Mouse (Mus musculus) forebrain, embryonic 14.5 days (tissue): ENCODE results near the gene Retnla. TPM values are rescaled to one million over a fixed set of nuclear protein-coding genes. Genes with fewer than 3 reads are reported as not detected.
"Not testable (repeated sequence)": the region's sequence is repeated elsewhere in the genome, so short reads cannot be mapped to it uniquely, and the experiment has no call there.

ENCODE experiments used
- ATAC-seq: fragments of 200-750 bp; cut with Nextera tagmentation; 2 replicates; pipeline ENCODE4 v1.8.0; 2017; ENCODE audit warnings: mild to moderate bottlenecking, moderate library complexity
- DNase-seq: peaks from one replicate; pipeline ENCODE4 v3.0.0-alpha.2; 2015; ENCODE audit warnings: low spot score
- H3K27ac ChIP-seq: fragments of 300-500 bp; sonication (generic); 2 replicates; pipeline ENCODE4 v1.5.1; 2014; ENCODE audit warnings: low read depth, mild to moderate bottlenecking, control low read depth, low read length, moderate library complexity
- H3K27me3 ChIP-seq: fragments of 300-500 bp; sonication (generic); replicated peaks from 2 replicates; pipeline ENCODE4 v1.6.1; 2014; ENCODE audit warnings: low read length, control low read depth, mixed read lengths; ENCODE audit not compliant: control insufficient read depth, insufficient read depth
- H3K36me3 ChIP-seq: fragments of 300-500 bp; sonication (generic); 2 replicates; pipeline ENCODE4 v1.6.1; 2014; ENCODE audit warnings: low read length, control low read depth; ENCODE audit not compliant: control insufficient read depth, insufficient read depth
- H3K4me1 ChIP-seq: fragments of 300-500 bp; sonication (generic); 2 replicates; pipeline ENCODE4 v1.6.1; 2014; ENCODE audit warnings: antibody characterized with exemption, low read length, control low read depth; ENCODE audit not compliant: control insufficient read depth, insufficient read depth
- H3K4me2 ChIP-seq: fragments of 300-500 bp; sonication (generic); 2 replicates; pipeline ENCODE4 v1.6.1; 2014; ENCODE audit warnings: mild to moderate bottlenecking, control low read depth, low read length
- H3K4me3 ChIP-seq: fragments of 300-500 bp; sonication (generic); 2 replicates; pipeline ENCODE4 v1.5.1; 2014; ENCODE audit warnings: low read depth, low read length, control low read depth
- H3K9ac ChIP-seq: fragments of 300-500 bp; sonication (generic); 2 replicates; pipeline ENCODE4 v1.6.1; 2014; ENCODE audit warnings: mild to moderate bottlenecking, low read length, control low read depth, moderate library complexity
- H3K9me3 ChIP-seq: fragments of 300-500 bp; sonication (generic); replicated peaks from 2 replicates; pipeline ENCODE4 v1.6.1; 2016; ENCODE audit warnings: low read length, control low read depth, mixed read lengths; ENCODE audit not compliant: control insufficient read depth
- WGBS: fragments of 180-500 bp; shearing (Covaris S2); extraction: QIAGEN DNeasy Blood & Tissue Kit; methylation state at CpG from one replicate; pipeline ENCODE4 v1.1.7; 2014; 5-methylcytosine and 5-hydroxymethylcytosine counted together
- polyA plus RNA-seq: library from polyadenylated mRNA; unstranded; fragments of >200 nt; fragmentation: Nextera tagmentation; extraction: Ambion mirVana; gene quantifications from 2 replicates; pipeline ENCODE4 v1.2.1, GENCODE M21; 2014

The Retnla gene
- polyA plus RNA-seq, 1 experiment from 2014 or later: not detected

DNA sequence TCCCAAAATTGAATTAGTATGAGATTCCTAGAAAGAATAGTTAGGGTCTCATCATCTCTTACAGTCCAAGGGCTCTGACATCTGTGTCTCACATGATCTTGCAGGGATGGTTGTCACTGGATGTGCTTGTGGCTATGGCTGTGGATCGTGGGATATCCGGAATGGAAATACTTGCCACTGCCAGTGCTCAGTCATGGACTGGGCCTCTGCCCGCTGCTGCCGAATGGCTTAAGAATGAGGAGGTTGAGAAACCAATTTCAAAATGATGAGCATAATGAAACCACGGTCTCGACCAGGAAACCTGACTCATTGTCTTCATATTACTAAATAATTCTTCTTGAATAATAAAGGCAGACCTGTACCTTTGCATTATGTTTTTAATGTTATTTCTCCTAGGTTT lies 23.8 kb upstream of the Retnla start:
- no peak overlapping the region for H3K4me2 ChIP-seq
- H3K9ac ChIP-seq: no peak overlapping the region
- no peak for ATAC-seq
- H3K4me3 ChIP-seq: no peak overlapping the region
- H3K27ac ChIP-seq: no peak overlapping the region
- no peak for DNase-seq
- H3K9me3 ChIP-seq: no peaks in the 10 kb centered on the region
- no peaks in the 10 kb centered on the region for H3K4me1 ChIP-seq
- WGBS: 93% methylated on average over 6 of the region's 6 CpGs
- H3K36me3 ChIP-seq: no peaks in the 10 kb centered on the region
- no peaks in the 10 kb centered on the region for H3K27me3 ChIP-seq

DNA sequence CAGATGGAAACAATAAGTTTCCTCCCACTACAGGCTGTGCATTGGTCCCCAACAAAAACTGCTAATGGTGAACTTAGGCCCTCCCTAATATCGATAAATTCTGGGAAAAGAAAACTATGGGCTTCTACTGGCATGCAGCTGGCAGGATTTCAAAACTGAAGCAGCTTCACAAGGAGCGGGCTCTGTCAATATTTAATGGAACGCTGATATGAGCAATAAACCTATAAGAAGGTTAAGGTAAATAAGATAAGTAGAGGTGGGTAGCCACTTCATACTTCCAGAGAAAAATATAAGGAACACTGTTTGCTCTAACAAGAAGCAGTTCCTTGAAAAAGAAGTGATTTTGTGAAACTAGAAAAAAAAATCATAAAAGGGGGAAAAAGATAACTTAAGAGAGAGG lies 15.9 kb upstream of the Retnla start:
- Histone ChIP-seq H3K4me2 (no peak overlapping the region), H3K4me3 (no peak overlapping the region), H3K27me3 (no peaks in the 10 kb centered on the region), H3K27ac (no peak overlapping the region), H3K9me3 (no peaks in the 10 kb centered on the region), H3K36me3 (no peaks in the 10 kb centered on the region), H3K9ac (no peak overlapping the region), H3K4me1 (no peaks in the 10 kb centered on the region)
- DNase-seq (no peak), ATAC-seq (no peak)
- WGBS: 88% methylated on average over 3 of the region's 3 CpGs

DNA sequence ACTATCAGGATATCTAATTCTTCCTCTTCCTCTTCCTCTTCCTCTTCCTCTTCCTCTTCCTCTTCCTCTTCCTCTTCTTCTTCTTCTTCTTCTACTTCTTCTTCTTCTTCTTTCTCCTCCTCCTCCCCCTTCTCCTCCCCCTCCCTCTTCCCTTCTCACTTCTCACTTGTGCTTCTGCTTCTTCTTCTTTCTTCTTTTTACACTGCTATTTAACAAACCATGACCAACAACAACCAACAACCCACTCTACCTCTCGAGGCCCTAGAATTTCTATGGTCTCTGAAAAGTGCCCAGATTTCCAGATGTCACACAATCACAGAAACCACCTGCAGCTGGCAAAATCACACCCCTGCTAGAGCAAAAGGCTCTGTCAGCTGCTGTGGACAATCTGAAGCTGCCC lies 14.7 kb upstream of the Retnla start:
- ATAC-seq (no peak), DNase-seq (no peak)
- Histone ChIP-seq H3K4me1 (no peaks in the 10 kb centered on the region), H3K9ac (no peak overlapping the region), H3K27ac (no peak overlapping the region), H3K4me2 (no peak overlapping the region), H3K36me3 (no peaks in the 10 kb centered on the region), H3K4me3 (no peak overlapping the region), H3K27me3 (no peaks in the 10 kb centered on the region), H3K9me3 (no peaks in the 10 kb centered on the region)
- 81% methylated on average over 1 of the region's 1 CpGs for WGBS

DNA sequence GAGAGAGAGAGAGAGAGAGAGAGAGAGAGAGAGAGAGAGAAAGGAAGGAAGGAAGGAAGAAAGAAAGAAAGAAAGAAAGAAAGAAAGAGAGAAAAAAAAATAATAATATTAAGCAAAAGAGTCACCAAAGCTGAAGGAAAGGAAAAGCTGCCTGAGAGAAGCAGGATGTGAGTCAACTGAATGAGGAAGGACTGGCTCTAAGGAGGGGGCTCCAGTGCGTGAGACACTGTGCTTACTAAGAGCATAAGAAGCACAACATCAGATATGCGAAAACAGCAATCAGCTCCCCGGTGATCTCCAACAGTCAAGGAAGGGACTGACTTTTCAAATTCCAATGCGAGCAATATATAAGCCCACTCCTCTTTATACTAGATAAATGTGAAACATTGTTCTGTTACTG lies 13.3 kb upstream of the Retnla start:
- 94% methylated on average over 4 of the region's 4 CpGs for WGBS
- no peak for DNase-seq

DNA sequence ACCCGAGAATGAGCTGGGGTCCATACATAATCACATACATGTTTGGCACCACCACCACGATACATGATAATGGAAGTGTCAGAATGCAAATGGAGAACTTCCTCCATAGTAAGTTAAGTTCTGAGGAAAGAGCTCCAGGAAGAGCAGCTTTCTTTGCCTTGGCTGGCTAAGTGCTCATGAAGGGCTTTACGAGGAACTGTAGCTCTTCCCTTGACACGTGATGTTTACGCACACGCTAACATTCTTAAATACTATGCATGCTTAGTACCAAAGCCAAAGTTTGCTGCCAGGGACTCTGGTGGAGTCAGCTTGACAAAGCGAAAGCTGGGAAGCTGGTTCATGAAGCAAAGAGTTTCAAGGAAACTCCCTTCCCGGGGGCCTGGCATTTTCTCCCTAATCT lies 10.3 kb upstream of the Retnla start:
- Histone ChIP-seq H3K4me2 (no peak overlapping the region), H3K36me3 (no peaks in the 10 kb centered on the region), H3K27ac (no peak overlapping the region), H3K27me3 (no peaks in the 10 kb centered on the region), H3K4me3 (no peak overlapping the region), H3K4me1 (no peaks in the 10 kb centered on the region), H3K9me3 (no peaks in the 10 kb centered on the region), H3K9ac (no peak overlapping the region)
- WGBS: 89% methylated on average over 7 of the region's 8 CpGs
- no peak for ATAC-seq
- no peak for DNase-seq

More for the DNA sequence above, 13.3 kb upstream of the Retnla start:
- Histone ChIP-seq H3K9ac (no peak overlapping the region), H3K36me3 (no peaks in the 10 kb centered on the region), H3K4me2 (no peak overlapping the region), H3K27ac (no peak overlapping the region), H3K4me3 (no peak overlapping the region), H3K4me1 (no peaks in the 10 kb centered on the region), H3K9me3 (no peaks in the 10 kb centered on the region), H3K27me3 (no peaks in the 10 kb centered on the region)
- no peak for ATAC-seq

DNA sequence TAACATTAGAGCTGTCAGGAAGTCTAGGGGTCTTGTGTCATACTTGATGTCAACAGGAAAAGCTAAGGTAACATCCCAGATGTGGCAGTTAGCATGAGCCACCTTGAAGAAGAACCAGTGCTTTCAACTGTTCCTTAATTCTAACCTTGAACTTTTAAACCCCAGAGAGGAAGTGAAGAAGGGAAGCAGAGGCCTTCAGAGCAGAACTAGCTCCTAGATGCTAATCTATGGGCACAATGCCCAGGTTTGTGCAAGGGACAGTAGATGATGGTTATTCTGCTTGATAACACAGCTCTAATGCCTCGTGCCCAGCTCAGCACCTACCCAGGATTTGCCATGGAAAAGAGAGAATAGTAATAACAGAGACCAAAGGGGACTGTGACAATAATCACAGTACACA lies 8.7 kb upstream of the Retnla start:
- not testable (repeated sequence) for H3K4me3 ChIP-seq, H3K9ac ChIP-seq, H3K4me1 ChIP-seq, H3K4me2 ChIP-seq, H3K27ac ChIP-seq, DNase-seq, H3K36me3 ChIP-seq, H3K9me3 ChIP-seq, H3K27me3 ChIP-seq, ATAC-seq
- WGBS: 67% methylated on average over 1 of the region's 1 CpGs

DNA sequence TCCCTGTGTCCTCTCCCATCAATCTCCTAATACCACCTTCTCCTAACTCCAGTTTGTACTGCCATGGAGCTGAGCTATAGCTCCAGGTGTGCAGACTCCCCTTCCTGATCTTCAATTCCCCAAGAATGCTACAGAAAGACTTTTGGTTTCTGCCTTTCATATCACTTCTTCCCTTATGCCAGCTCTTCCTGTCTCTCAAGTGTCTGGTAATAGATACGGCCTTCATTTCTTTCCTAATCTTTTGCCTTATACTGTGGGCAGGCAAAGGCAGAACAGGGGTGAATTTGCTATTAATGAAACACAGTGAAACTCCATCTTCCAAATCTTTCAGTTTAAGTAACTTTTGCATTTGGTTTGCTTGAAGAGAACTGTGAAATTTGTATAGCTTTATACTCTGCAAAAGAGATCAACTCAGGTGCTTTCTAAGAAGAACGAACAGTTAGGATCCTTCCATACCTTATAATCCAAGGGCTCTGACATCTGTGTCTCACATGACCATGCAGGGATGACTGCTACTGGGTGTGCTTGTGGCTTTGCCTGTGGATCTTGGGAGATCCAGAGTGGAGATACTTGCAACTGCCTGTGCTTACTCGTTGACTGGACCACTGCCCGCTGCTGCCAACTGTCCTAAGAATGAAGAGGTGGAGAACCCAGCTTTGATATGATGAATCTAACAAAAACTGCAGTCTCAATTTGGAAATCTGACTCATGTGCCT lies 1.5 kb downstream of the Retnla start:
- ATAC-seq (no peak), DNase-seq (no peak)
- Histone ChIP-seq H3K9ac (no peak overlapping the region), H3K4me1 (no peaks in the 10 kb centered on the region), H3K4me3 (no peak overlapping the region), H3K27me3 (no peaks in the 10 kb centered on the region), H3K27ac (no peak overlapping the region), H3K4me2 (no peak overlapping the region), H3K36me3 (no peaks in the 10 kb centered on the region), H3K9me3 (no peaks in the 10 kb centered on the region)
- WGBS: 92% methylated on average over 4 of the region's 4 CpGs

DNA sequence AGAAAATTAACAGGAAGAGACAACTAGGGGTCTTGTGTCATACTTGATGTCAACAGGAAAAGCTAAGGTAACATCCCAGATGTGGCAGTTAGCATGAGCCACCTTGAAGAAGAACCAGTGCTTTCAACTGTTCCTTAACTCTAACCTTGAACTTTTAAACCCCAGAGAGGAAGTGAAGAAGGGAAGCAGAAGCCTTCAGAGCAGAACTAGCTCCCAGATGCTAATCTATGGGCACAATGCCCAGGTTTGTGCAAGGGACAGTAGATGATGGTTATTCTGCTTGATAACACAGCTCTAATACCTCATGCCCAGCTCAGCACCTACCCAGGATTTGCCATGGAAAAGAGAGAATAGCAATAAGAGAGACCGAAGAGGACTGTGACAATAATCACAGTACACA lies 22.7 kb downstream of the Retnla start:
- H3K4me1 ChIP-seq, H3K36me3 ChIP-seq, H3K27ac ChIP-seq, H3K4me3 ChIP-seq, H3K9me3 ChIP-seq, H3K4me2 ChIP-seq, DNase-seq, ATAC-seq, H3K27me3 ChIP-seq, H3K9ac ChIP-seq: not testable (repeated sequence)
- WGBS: 91% methylated on average over 1 of the region's 1 CpGs

DNA sequence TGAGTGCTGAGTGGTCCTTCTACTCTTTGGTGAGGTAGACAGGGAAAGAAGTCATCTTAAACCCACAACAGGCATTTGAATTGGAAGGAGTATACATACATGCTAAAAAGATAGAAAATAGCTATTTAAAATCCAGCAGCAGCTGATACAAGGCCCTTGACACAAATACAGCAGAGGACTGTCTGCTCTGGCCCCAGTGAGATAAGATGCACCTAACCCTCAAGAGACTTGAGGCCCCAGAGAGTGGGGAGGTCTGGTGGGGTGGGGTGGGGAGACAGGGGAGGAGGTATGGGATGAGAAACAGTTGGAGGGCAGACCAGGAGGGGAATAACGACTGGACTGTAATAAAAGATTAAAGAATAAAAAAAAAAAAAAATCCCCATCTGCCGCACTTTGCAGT lies 25.3 kb downstream of the Retnla start:
- no peak overlapping the region for H3K4me2 ChIP-seq
- WGBS: 79% methylated on average over 2 of the region's 2 CpGs
- ATAC-seq (no peak), DNase-seq (no peak)
- no peak overlapping the region for H3K27ac ChIP-seq
- H3K4me1 ChIP-seq: no peaks in the 10 kb centered on the region
- H3K9ac ChIP-seq: no peak overlapping the region
- no peak overlapping the region for H3K4me3 ChIP-seq
- H3K36me3 ChIP-seq: no peaks in the 10 kb centered on the region
- no peaks in the 10 kb centered on the region for H3K9me3 ChIP-seq
- no peaks in the 10 kb centered on the region for H3K27me3 ChIP-seq
